Mouse (Mus musculus) liver (tissue): Measurements from ENCODE around the gene Slc9a3r2.

Source experiments
- DNase-seq: peaks from one replicate; pipeline ENCODE4 v3.0.0-alpha.2; 2020; ENCODE audit warnings: mixed read lengths

The Slc9a3r2 gene

GRCm38 (mm10) chr17:24591695-24592094 lies 58.4 kb downstream of the Slc9a3r2 start:
- DNase-seq, result no peak

DNA sequence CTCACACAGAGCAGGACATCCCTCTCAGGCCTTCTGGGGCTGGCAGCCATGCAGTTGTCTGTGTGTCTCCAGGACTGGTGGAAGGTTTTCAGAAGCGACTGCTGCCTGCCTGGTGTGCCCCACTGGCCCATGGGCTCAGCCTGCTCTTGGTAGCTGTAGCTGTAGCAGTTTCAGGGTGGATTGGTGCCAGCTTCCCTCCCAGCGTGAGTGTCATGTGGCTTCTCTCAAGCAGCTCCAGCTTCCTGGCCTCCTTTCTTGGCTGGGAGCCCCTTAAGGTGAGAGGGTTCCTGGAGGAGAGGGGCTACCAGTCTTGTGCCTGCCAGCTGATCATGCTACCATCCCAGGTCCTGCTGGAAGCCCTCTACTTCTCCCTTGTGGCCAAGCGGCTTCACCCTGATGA lies 59.2 kb downstream of the Slc9a3r2 start:
- DNase-seq, result no peak
